Mouse (Mus musculus): Measurements from ENCODE around the gene Elmo1.
A peak's percentile ranks its signal among the peaks of the same experiment; 100 is the strongest.

The Elmo1 gene

GRCm38 (mm10) chr13:20121385-20122043, 31.1 kb downstream of the Elmo1 start:
- DNase-seq (ENCODE audit: low read depth, low spot score), result no peak

DNA sequence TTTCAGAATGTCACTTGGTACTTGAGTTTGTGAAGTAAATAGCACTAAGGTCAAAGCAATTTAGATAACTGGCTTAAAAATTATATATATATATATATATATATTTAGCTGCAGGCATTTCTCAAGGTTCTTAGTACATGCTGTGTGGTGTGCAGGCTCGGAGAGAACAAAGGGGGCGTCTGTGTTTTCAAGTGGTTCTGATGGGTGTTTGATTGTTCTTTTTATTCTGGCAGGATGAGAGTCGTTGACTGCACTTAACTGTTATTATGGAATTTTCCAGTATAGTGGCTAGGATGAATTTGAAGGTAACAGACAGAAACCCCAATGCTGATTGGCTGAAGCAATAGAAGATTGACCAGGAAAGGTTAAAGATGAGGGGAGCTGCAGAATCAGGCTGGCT, 33.6 kb downstream of the Elmo1 start:
- no peak for DNase-seq (ENCODE audit: low read depth, low spot score)

GRCm38 (mm10) chr13:20124965-20125364, 34.6 kb downstream of the Elmo1 start:
- no peak for DNase-seq (ENCODE audit: low read depth, low spot score)

- DNase-seq (ENCODE audit: low read depth, low spot score), result no peak
Measured at GRCm38 (mm10) chr13:20125845-20126244, 35.4 kb downstream of the Elmo1 start.

- DNase-seq (ENCODE audit: low read depth, low spot score), result no peak
Measured at GRCm38 (mm10) chr13:20127553-20127952, 37.2 kb downstream of the Elmo1 start.

DNA sequence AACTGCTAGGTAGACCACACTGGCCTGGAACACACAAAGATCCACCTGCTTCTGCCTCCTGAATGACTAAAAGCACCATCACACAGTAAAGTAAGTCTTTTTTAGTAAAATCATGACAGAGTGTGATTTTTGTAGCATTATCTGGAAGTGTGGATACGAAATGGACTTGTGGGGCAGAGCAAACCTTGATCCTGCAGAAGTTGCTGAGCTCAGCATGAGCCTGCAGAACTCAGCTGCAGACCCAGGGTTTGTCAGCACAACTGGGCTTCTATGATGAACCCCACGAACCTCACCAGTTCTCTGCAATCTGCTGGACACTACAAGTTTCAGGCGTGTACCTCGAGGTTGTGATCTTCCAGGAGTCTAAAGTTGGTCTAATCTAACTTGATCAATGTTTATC, 37.7 kb downstream of the Elmo1 start:
- no peak for DNase-seq (ENCODE audit: low read depth, low spot score)

GRCm38 (mm10) chr13:20130731-20131130, 40.3 kb downstream of the Elmo1 start:
- no peak for DNase-seq (ENCODE audit: low read depth, low spot score)

GRCm38 (mm10) chr13:20131322-20131997, 41.1 kb downstream of the Elmo1 start:
- DNase-seq (ENCODE audit: low read depth, low spot score), result no peak

DNA sequence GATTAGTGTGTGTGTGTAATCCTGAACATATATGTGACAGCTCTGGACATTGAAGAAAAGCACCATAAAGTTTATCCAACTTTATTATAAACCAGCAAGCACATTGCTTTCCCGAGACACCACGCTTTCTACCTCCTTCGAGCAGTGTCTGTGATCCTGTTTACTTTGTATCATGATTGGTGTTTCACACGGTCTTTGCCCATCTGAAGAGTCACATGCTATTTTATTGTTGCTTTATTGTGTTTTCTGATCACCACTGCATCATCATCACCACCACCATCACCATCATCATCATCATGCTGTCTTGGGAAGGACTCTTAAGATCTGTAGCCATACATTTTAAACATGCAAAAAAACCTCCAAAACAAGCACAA, 41.6 kb downstream of the Elmo1 start:
- DNase-seq (ENCODE audit: low read depth, low spot score), result no peak

- no peak for DNase-seq (ENCODE audit: low read depth, low spot score)
Measured at GRCm38 (mm10) chr13:20133602-20134394, 43.4 kb downstream of the Elmo1 start.

DNA sequence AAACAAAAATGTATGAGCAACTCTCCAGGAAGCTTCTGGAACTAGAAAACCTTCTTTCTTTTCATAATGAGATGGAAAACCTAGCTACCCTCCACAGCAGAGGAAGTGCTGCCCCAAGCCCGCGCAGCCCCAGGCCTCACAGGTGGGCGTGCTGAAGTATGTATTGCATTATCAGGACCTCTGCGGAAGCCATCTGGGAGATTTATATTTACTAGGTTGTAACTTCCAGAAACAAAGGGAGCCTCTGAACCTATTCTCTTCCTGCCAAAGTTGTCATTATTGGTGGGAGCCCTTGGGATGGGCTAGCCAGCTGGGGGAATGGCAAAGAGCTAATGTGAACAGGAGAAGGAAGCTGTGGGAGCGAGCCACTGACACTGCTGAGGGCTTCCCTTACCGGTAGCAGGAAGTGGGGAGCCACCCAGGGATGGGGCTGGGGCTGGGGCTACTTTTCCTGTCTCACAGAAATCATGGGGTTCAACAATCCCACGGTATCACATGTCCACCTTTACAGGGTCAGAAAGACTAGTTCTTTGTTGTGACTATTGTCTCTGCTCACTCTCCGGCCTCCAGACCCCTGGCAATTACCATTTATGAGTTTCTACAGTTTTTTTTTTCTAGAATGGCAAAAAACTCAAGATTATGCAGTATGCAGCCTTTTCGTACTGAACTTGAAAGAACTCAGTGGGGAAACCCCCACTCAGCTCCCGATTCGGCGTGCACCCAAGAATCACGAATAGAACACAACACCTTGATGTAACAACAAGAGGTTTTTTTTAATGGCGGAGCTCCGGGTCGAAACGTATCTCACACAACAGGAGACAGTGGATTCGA, 44.2 kb downstream of the Elmo1 start:
- no peak for DNase-seq (ENCODE audit: low read depth, low spot score)

GRCm38 (mm10) chr13:20136753-20137152, 46.4 kb downstream of the Elmo1 start:
- DNase-seq (ENCODE audit: low read depth, low spot score), result no peak

DNA sequence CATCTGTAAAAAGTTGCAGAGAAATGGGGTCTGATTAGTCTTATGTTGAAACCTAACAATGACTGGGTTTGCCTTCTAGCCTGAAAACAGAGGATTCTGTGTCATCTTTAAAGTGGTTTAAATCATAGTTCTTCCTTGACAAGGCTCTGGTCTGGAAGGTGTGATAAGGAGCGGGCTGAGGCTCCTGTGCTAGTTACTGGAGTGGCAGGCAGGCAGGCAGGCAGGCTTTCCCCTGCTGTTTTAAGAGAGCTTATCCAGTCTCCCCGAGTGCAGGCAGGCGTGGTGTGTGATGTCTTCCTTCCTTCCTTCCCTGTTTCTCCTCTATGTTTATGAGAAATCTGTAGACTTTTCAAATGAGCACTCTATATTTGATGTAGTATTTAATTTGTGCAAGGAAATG, 48.1 kb downstream of the Elmo1 start:
- no peak for DNase-seq (ENCODE audit: low read depth, low spot score)

- peak; percentile 49 for DNase-seq (ENCODE audit: low read depth, low spot score)
Measured at GRCm38 (mm10) chr13:20139060-20139459, 48.7 kb downstream of the Elmo1 start.

DNA sequence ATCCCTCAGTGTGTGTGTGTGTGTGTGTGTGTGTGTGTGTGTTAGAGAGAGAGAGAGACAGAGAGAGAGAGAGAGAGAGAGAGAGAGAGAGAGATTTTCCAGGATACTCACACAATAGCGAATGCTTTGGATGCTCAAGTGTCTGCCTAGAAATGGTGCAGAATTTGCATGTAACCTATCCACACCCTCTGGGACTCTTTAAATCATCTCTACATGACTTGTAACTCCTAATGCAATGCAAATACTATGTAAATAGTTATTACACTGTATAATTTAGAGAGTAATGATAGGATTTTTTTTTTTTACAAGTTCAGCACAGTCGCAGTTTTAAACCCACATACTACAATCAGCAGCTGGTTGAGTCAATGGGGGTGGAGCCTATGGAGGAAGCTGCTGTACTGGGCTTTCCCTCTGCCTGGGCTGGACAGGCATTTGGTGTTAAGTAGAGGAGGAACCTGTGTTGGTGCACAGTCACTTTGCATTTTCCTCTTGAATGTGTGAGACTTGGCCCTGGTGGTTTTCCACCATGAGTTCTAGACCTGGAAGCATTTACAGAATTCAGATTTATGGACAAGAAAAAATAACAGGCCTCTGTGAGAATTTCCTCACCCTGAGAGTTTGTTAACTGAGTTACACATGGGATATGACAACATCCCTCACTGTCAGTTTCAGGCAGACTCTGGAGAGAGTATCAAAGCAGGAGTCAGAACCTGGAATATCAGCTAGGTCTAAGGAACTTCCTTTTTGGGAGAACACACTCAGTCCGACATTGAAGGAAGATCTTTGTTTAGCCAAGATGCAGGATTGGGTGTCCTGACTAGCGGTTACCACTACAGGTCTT, 49.6 kb downstream of the Elmo1 start:
- no peak for DNase-seq (ENCODE audit: low read depth, low spot score)

- DNase-seq (ENCODE audit: low read depth, low spot score), result peak; percentile 58
Measured at GRCm38 (mm10) chr13:20142637-20143036, 52.2 kb downstream of the Elmo1 start.

DNA sequence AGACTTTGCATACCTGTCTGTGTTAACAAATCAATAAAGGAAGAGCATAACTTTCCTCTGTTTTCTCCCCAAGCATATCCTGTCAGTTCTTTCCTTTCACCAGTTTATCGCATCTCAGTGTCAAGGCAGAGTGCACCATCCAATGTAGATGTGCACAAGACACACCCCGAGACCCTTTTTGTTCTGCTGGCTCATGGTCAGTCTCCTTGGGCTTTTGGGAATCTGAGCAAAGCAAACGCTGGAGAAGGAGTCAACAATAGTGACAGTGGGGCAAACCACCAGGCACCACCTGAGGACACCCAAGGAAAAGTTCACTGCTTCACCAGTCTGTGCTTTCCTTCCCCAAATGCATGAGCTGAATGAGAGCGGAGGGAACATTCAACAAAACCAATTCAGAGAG, 56.5 kb downstream of the Elmo1 start:
- no peak for DNase-seq (ENCODE audit: low read depth, low spot score)

GRCm38 (mm10) chr13:20147736-20148135, 57.3 kb downstream of the Elmo1 start:
- no peak for DNase-seq (ENCODE audit: low read depth, low spot score)

DNA sequence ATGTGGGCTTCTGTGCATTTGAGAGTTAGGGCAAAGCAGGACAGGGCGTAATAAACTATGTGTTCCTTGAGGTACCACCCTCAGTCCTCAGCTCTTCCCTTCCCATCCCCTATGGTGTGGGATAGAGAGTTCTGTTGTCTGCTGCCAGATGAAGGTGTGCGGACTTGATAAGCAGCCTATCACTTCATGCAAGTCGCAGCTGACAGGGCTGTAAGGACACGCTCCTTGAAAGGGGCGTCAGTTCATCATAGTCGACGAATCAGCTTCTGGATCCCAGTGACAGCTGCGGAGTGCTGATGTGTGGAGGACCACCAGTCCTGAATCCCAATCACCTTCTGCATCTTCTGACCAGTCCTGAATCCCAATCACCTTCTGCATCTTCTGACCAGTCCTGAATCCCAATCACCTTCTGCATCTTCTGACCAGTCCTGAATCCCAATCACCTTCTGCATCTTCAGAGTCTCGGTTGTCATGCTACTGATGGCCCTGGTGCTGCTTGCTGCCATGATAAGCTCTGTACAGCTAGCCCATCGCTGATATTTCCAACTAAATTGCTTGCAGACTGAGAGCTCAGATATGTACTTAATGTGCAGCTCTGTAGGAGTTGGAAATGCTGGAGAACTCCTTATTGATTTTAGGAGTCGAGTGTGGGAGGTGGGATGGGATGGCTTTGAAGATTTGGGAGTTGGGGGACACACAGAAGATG, 59.9 kb downstream of the Elmo1 start:
- no peak for DNase-seq (ENCODE audit: low read depth, low spot score)

GRCm38 (mm10) chr13:20151302-20151978, 61.0 kb downstream of the Elmo1 start:
- DNase-seq (ENCODE audit: low read depth, low spot score), result no peak
